Mouse (Mus musculus) myocyte (in vitro differentiated cells): Measurements from ENCODE around the gene Panx1. TPM values are rescaled to one million over a fixed set of nuclear protein-coding genes. Genes with fewer than 3 reads are reported as not detected.
A peak's percentile ranks its signal among the peaks of the same experiment; 100 is the strongest.

ENCODE experiments used
- H3K27me3 ChIP-seq: one replicate; pipeline ENCODE4 v1.6.1; 2011; ENCODE audit not compliant: control insufficient read depth, insufficient read depth, insufficient read length
- H3K36me3 ChIP-seq: one replicate; pipeline ENCODE4 v1.6.1; 2011; ENCODE audit not compliant: control insufficient read depth, insufficient read depth
- H3K4me2 ChIP-seq: one replicate; pipeline ENCODE4 v1.6.1; 2011; ENCODE audit warnings: low read depth, control low read depth
- H3K4me3 ChIP-seq: one replicate; pipeline ENCODE4 v1.5.1; 2011; ENCODE audit warnings: mild to moderate bottlenecking, control low read depth, moderate library complexity
- H3K79me2 ChIP-seq: one replicate; pipeline ENCODE4 v1.6.1; 2011; ENCODE audit not compliant: control insufficient read depth, insufficient read depth
- H3ac ChIP-seq: one replicate; pipeline ENCODE4 v1.6.1; 2011; ENCODE audit not compliant: control insufficient read depth, insufficient read length
- CEBPB ChIP-seq: IDR thresholded peaks from 2 replicates; pipeline ENCODE4 v1.6.1; 2011; ENCODE audit warnings: mild to moderate bottlenecking, moderate library complexity; ENCODE audit not compliant: poor library complexity, insufficient read depth, severe bottlenecking
- E2F4 ChIP-seq: IDR thresholded peaks from one replicate; pipeline ENCODE4 v1.6.1; 2011; ENCODE audit warnings: mild to moderate bottlenecking, control low read depth, moderate library complexity; ENCODE audit not compliant: insufficient read depth
- MAX ChIP-seq: IDR thresholded peaks from one replicate; pipeline ENCODE4 v1.6.1; 2011; ENCODE audit warnings: low read depth, mild to moderate bottlenecking, control low read depth
- MYOD1 ChIP-seq, 3 experiments: IDR thresholded peaks; one replicate each; pipeline ENCODE4 v1.6.1; 2011; ENCODE audit warnings: control low read depth in 2 of 3, low read depth in 2 of 3, mild to moderate bottlenecking in 2 of 3, moderate library complexity in 1 of 3; ENCODE audit not compliant: insufficient read length in 2 of 3, control insufficient read depth in 1 of 3
- MYOG ChIP-seq, 3 experiments: IDR thresholded peaks; one replicate each; pipeline ENCODE4 v1.6.1; 2011; ENCODE audit warnings: control low read depth in 2 of 3, low read depth in 2 of 3, mild to moderate bottlenecking in 2 of 3; ENCODE audit not compliant: insufficient read length in 2 of 3, control insufficient read depth in 1 of 3, insufficient read depth in 1 of 3
- POLR2A ChIP-seq: IDR thresholded peaks from one replicate; pipeline ENCODE4 v1.6.1; 2011; ENCODE audit warnings: low read depth, mild to moderate bottlenecking, control low read depth, moderate library complexity; ENCODE audit not compliant: insufficient read length
- POLR2AphosphoS2 ChIP-seq: IDR thresholded peaks from one replicate; pipeline ENCODE4 v1.6.1; 2011; ENCODE audit warnings: low read depth, control low read depth; ENCODE audit not compliant: insufficient read length
- REST ChIP-seq: IDR thresholded peaks from one replicate; pipeline ENCODE4 v1.6.1; 2011; ENCODE audit warnings: mild to moderate bottlenecking, control low read depth, moderate library complexity; ENCODE audit not compliant: insufficient read depth, insufficient read length
- SRF ChIP-seq: IDR thresholded peaks from one replicate; pipeline ENCODE4 v1.6.1; 2011; ENCODE audit warnings: low read depth; ENCODE audit not compliant: control insufficient read depth, insufficient read length
- TCF12 ChIP-seq: IDR thresholded peaks from one replicate; pipeline ENCODE4 v1.6.1; 2011; ENCODE audit warnings: mild to moderate bottlenecking, control low read depth; ENCODE audit not compliant: poor library complexity, insufficient read depth, severe bottlenecking
- TCF3 ChIP-seq: IDR thresholded peaks from one replicate; pipeline ENCODE4 v1.6.1; 2011; ENCODE audit warnings: low read depth, control low read depth; ENCODE audit not compliant: insufficient read length
- USF1 ChIP-seq: IDR thresholded peaks from one replicate; pipeline ENCODE4 v1.6.1; 2011; ENCODE audit warnings: low read depth, mild to moderate bottlenecking, control low read depth, moderate library complexity
- polyA plus RNA-seq: library from polyadenylated mRNA; unstranded; fragments of >200 nt; fragmentation: generic; extraction: Trizol; gene quantifications from one replicate; pipeline ENCODE4 v1.2.1, GENCODE M21; 2012; ENCODE audit warnings: missing spikeins

Panx1 gene
- polyA plus RNA-seq, 1 experiment = 54.7 TPM

- TF ChIP-seq TCF3 (no peak), CEBPB (no peak), SRF (no peak), POLR2A (no peak), USF1 (no peak), POLR2AphosphoS2 (no peak), MYOG (IDR thresholded peaks at IDR 0.05; ENCODE audit: control insufficient read depth in 1 of 3, insufficient read depth in 1 of 3, insufficient read length in 2 of 3, low read depth in 2 of 3) (no peak), MAX (no peak), REST (no peak), TCF12 (no peak), MYOD1 (IDR thresholded peaks at IDR 0.05; ENCODE audit: control insufficient read depth in 1 of 3, insufficient read length in 2 of 3, low read depth in 2 of 3) (no peak), E2F4 (no peak)
- Histone ChIP-seq H3K79me2 (no peaks in the 10 kb centered on the region), H3K27me3 (no peaks in the 10 kb centered on the region), H3K4me2 (no peak overlapping the region), H3K36me3 (no peaks in the 10 kb centered on the region), H3ac (no peak overlapping the region), H3K4me3 (no peak overlapping the region)
These were observed 14.7 kb upstream of the Panx1 start for GRCm38 (mm10) chr9:15060026-15060425.

- peak overlapping the region; percentile 72 for H3ac ChIP-seq
- peaks cover 18% of the 10 kb centered on the region for H3K79me2 ChIP-seq
- H3K4me2 ChIP-seq = peak overlapping the region; percentile 72
- peak overlapping the region; percentile 59 for H3K4me3 ChIP-seq
- no peaks in the 10 kb centered on the region for H3K36me3 ChIP-seq
- no peaks in the 10 kb centered on the region for H3K27me3 ChIP-seq
- no peak for TF ChIP-seq TCF3
- no peak for TF ChIP-seq POLR2A
- TF ChIP-seq TCF12 = no peak
- no peak for TF ChIP-seq E2F4
- no peak for TF ChIP-seq MYOD1 (IDR thresholded peaks at IDR 0.05; ENCODE audit: control insufficient read depth in 1 of 3, insufficient read length in 2 of 3, low read depth in 2 of 3)
- no peak for TF ChIP-seq SRF
- no peak for TF ChIP-seq MAX
These were observed 462 bp upstream of the Panx1 start for GRCm38 (mm10) chr9:15045740-15046139.

DNA sequence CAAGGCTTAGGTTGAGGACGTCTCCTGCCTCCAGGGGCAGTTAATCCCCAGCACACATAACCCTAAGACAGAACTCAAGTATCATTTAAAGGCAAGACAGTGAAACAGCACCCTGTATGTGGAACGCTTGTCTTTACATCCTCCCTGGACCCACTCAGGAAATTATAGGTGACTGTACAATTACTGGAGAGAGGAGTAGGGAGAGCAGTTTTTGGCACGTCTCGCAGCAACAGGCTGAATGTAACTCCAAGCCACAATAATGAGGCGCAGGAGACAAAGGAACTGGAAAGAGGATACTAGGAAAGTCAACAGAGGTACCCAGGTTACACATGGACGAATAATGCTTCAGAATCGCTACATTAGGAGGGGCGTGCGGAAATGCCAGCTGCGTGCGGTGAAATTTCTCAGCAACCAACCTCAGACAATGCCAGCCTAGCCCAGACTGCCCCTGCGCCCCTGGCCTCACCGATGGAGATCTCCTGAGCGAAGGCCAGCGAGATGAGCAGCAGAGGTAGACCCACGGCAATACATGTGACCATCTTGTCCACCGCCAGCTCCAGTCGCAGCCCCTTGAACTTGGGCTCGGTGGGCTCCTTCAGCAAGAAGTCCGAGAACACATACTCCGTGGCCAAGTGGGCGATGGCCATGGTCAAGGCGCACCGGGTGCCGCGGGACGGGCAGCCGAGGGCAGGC is 741 bp downstream of the Panx1 start:
- H3K36me3 ChIP-seq = no peaks in the 10 kb centered on the region
- H3K27me3 ChIP-seq = no peaks in the 10 kb centered on the region
- H3K4me2 ChIP-seq = peak overlapping the region; percentile 64
- peaks cover 18% of the 10 kb centered on the region for H3K79me2 ChIP-seq
- peak overlapping the region; percentile 59 for H3K4me3 ChIP-seq
- peak overlapping the region; percentile 72 for H3ac ChIP-seq
- TF ChIP-seq MAX (no peak), E2F4 (no peak), REST (no peak), MYOD1 (IDR thresholded peaks at IDR 0.05; ENCODE audit: control insufficient read depth in 1 of 3, insufficient read length in 2 of 3, low read depth in 2 of 3) (peak in 1 of 3 experiments; percentile 29), TCF12 (no peak), CEBPB (no peak), POLR2A (peak; percentile 40), TCF3 (no peak), USF1 (no peak), SRF (no peak), POLR2AphosphoS2 (no peak), MYOG (IDR thresholded peaks at IDR 0.05; ENCODE audit: control insufficient read depth in 1 of 3, insufficient read depth in 1 of 3, insufficient read length in 2 of 3, low read depth in 2 of 3) (peak in 1 of 3 experiments; percentile 14)

DNA sequence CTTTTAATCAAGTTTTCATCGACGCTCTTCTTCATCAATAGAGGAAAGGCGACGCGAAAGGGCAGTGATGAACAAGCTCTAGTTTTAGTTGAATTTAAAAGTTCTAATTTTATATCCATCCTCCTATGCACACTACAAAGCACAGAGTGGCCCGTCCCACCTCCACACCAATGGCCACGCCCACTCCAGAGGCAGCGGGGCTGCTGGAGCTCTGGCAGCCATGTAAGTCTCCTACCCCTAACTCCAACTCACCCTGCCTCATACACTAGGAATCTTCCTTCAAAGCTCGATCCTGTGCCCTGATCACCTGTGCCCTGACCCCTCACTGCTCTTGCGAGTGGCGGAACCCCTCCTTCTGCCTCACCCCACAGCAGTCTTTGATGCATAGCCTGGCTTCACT is 3.7 kb downstream of the Panx1 start:
- Histone ChIP-seq H3K4me2 (no peak overlapping the region), H3K36me3 (no peaks in the 10 kb centered on the region), H3ac (no peak overlapping the region), H3K27me3 (no peaks in the 10 kb centered on the region), H3K4me3 (no peak overlapping the region), H3K79me2 (peaks cover 24% of the 10 kb centered on the region)
- no peak for TF ChIP-seq TCF12
- TF ChIP-seq POLR2A = no peak
- no peak for TF ChIP-seq E2F4
- no peak for TF ChIP-seq REST
- TF ChIP-seq CEBPB = no peak
- no peak for TF ChIP-seq TCF3
- TF ChIP-seq MYOG (IDR thresholded peaks at IDR 0.05; ENCODE audit: control insufficient read depth in 1 of 3, insufficient read depth in 1 of 3, insufficient read length in 2 of 3, low read depth in 2 of 3) = no peak
- TF ChIP-seq POLR2AphosphoS2 = no peak
- TF ChIP-seq MAX = no peak
- no peak for TF ChIP-seq SRF
- TF ChIP-seq USF1 = no peak
- TF ChIP-seq MYOD1 (IDR thresholded peaks at IDR 0.05; ENCODE audit: control insufficient read depth in 1 of 3, insufficient read length in 2 of 3, low read depth in 2 of 3) = no peak

GRCm38 (mm10) chr9:15039848-15040247 is 5.4 kb downstream of the Panx1 start:
- Histone ChIP-seq H3K4me2 (no peak overlapping the region), H3K79me2 (peaks cover 30% of the 10 kb centered on the region), H3K36me3 (no peaks in the 10 kb centered on the region), H3K4me3 (no peak overlapping the region), H3ac (no peak overlapping the region), H3K27me3 (no peaks in the 10 kb centered on the region)
- TF ChIP-seq CEBPB (no peak), USF1 (no peak), MYOD1 (IDR thresholded peaks at IDR 0.05; ENCODE audit: control insufficient read depth in 1 of 3, insufficient read length in 2 of 3, low read depth in 2 of 3) (no peak), MAX (no peak), POLR2A (no peak), SRF (no peak), REST (no peak), POLR2AphosphoS2 (no peak), MYOG (IDR thresholded peaks at IDR 0.05; ENCODE audit: control insufficient read depth in 1 of 3, insufficient read depth in 1 of 3, insufficient read length in 2 of 3, low read depth in 2 of 3) (no peak), TCF12 (no peak), E2F4 (no peak), TCF3 (no peak)
